Mouse (Mus musculus): Measurements from ENCODE around the gene Grik5.

The Grik5 gene

DNA sequence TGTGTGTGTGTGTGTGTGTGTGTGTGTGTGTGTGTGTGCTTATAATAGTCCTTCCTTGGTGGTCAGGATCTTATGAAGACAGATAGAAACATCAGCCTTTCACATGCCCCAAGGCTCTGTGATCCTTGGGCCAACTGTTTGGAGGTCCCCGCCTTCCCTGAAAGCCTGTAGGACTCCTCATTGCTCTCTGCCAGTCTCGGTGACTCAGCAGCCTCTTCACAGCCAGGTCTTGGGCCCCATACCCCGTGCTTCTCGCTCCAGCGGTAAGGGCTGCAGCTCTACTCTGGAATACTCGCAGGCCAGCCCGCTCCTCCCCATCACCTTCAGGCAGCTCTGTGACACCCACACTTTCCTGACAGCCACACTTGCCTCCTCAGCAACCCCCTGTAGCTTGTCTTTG, 45.7 kb downstream of the Grik5 start:
- DNase-seq, result no peak

- peak in 1 of 2 experiments; percentile 15 for DNase-seq
Measured at GRCm38 (mm10) chr7:25025855-25026439, 46.2 kb downstream of the Grik5 start.

- no peak for DNase-seq
Measured at GRCm38 (mm10) chr7:25011592-25011991, 60.6 kb downstream of the Grik5 start.

DNA sequence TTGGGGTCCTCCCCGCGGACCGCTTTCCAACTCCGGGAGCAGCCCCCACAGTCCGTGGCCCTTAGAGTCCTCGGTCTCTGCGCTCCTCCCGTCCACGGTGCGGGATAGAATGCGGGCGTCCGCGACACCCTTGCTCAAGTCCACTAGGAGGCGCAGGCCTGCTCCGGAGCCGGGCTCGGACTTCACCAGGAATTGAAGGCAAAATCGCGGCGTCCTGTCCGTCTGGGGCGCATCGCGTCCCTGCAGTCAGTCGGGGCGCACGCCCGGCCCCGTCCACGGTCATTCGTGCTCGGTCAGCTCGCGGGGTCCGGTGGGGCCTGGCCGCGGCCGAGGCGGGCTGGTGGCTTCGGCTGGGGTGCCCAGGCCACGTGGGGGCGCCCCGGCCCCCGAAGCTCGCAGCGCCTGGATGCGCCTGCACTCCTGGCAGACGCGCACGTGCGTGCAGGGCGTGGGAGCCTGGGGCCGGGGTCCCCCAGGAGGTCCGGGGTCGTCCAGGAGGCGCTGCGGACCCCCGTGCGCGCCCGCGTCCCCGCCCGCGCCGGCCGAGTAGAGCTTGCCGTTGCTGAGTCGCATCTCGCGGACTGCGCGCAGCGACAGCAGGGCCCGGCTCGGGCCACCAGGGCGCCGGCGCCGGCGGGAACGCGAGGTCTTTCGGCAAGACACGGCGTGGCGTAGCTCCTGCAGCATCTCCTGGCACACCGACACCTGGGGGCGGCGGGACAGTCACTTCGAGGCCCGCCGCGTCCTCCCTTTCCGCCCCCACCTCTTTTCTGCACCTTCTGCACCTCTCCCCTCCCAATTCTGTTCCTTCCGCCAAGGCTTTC, 61.8 kb downstream of the Grik5 start:
- DNase-seq, result peak in 1 of 2 experiments; percentile 23

- DNase-seq, result no peak
Measured at GRCm38 (mm10) chr7:25009099-25009700, 62.9 kb downstream of the Grik5 start.

DNA sequence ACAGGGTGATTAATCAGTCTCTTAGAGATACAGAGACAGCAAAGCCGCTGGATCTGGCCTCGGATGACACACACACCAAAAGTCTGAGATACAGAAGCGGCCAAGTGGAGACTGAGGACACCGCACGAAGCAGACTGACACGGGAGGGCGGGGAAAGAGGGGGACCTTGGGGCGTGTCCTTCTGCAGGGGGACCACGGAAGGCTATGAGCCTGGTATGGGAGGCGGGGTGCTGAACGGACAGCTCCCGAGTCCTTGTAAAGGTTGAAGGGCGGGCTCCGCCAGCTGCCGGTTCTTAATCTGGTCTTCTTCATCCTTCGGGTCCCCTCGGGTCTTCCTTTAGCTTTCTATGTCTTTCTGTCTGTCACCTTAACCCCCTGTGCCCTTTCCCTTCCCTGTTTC, 63.5 kb downstream of the Grik5 start:
- peak in 1 of 2 experiments; percentile 57 for DNase-seq

DNA sequence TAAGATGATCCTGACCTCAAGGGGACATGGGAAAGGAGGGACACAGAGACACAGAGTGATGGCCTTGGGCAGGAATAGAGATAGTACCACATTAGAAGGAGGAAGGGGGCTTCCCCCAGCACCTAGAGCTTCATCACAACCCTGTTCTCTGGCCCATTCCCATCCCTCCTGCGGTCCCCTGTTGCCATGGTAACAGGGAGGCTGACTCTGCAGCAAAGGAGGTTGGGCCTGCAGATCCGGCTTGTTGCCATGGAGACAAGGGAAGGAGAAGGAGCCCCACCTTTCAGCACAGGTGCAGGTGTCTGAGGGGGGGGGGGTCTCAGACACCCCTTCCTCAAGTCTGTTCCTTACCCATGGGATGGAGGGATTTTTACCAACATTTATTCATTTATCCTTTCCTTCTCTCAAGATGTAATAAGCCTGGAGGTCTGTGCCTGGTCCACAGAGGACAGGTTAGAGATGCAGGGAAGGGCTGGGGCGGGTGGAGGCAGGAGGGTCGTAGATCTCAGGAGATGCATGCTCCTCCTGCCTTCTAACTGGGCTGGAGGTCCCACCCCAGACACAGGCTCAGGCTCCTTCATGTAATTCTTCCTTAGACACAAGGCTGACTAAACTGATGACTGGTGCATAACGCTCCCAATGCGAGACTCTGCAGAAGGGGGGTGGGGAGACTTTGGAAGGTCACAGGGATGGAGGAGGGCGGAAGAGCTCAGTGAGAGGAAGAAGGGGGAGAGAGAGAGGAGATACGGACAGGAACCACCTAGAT, 64.4 kb downstream of the Grik5 start:
- no peak for DNase-seq

- DNase-seq, result no peak
Measured at GRCm38 (mm10) chr7:25006586-25007364, 65.4 kb downstream of the Grik5 start.

GRCm38 (mm10) chr7:25006171-25006570, 66.0 kb downstream of the Grik5 start:
- no peak for DNase-seq

- no peak for DNase-seq
Measured at GRCm38 (mm10) chr7:25005421-25006065, 66.6 kb downstream of the Grik5 start, which contains the start of gene Atp1a3. Atp1a3 (minus strand) TSS chr7:25005958.

- no peak for DNase-seq
Measured at GRCm38 (mm10) chr7:25004806-25005205, 67.3 kb downstream of the Grik5 start.

GRCm38 (mm10) chr7:25003820-25004388, 68.2 kb downstream of the Grik5 start:
- DNase-seq, result no peak

DNA sequence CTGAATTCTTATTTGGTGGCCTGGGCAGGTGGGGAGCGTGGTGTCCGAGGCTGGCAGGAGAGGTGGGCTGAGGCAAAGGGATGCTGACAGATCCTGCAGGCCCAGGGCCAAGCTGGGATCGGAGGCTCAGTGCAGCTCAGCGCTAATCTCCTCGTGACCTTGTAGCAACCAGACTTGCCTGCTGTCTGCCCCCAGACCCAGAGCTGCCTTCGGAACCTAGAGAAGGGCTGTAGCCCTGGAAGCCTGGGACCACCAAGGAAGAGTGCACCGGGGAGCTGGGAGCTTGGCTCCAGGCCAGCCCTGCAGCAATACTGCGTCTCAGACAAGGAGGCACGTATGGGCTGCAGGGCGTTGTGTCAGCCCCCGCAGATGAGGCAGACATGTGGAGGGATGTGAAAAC, 68.9 kb downstream of the Grik5 start:
- DNase-seq, result no peak

DNA sequence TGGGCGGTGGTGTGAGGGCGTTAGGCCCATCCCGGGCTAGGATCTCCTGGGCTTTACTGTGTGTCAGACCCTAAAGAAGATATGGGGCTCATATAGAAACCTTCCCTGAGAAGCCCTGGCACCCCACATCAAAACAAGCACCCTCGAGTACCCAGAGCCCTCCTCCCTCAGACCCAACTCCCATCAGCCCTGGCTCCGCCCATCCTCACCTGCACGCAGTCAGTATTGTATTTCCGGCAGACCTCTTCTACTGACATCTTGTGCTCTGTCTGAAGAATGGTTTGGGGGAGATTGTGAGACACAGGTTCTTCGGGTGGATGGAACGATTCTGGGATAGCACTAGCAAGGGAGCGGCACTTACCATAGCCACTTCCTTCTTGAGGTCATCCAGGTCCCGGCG, 71.4 kb downstream of the Grik5 start:
- DNase-seq, result no peak

DNA sequence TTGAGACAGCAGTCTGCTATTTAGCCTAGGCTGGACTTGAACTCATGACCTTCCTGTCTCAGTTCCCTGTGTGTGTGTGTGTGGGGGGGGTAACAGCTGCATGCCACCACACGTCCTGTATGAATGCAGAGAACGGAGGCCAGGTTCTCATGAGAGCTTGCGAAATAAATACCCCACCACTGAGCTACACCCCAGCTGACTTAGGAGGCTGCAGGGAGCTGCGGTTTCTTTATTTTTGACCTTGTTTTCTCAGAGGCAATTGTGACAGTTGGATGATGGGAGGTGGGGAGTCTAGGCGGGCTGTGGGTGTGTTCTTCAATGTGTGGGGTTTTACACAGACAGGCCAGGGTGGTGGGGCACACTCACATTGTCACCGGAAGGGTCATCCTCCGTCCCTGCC, 71.9 kb downstream of the Grik5 start:
- no peak for DNase-seq

GRCm38 (mm10) chr7:24993081-24993480, 79.1 kb downstream of the Grik5 start:
- DNase-seq, result no peak

GRCm38 (mm10) chr7:24990478-24990877, 81.7 kb downstream of the Grik5 start:
- no peak for DNase-seq

GRCm38 (mm10) chr7:24987941-24988340, 84.2 kb downstream of the Grik5 start:
- no peak for DNase-seq

- DNase-seq, result no peak
Measured at GRCm38 (mm10) chr7:24985799-24986198, 86.3 kb downstream of the Grik5 start.

DNA sequence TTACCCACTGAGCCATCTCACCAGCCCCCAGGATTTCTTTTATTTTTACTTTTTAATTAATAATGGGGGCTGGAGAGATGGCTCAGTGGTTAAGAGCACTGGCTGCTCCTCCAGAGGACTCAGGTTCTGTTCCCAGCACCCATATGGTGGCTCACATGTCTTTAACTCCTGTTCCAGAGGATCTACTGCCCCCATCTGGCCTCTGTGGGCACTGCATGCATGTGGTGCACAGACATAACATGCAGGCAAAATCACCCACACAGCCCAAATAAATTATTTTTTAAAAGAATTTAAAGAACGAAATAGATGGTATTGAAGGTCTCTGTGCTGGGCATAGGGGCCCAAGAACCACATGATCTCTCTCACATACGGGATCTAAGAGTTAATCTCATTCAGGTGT, 87.8 kb downstream of the Grik5 start:
- no peak for DNase-seq

DNA sequence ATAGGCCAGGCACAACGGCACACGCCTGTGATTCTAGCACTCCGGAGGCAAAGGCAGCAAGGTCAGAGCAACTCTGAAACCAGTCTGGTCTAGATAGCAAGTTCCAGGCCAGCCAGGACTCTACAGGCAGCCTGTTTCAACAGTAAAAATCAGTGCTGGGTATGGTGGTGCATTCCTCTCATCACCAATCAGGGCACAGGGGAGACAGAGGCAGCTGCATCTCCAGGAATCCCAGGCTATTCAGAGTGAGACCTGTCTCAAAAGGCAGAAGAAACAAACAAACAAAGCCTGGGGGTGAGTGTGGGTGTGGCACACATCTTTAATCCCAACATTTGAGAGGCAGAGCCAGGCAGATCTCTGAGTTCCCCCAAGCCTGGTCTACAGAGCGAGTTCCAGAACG, 88.8 kb downstream of the Grik5 start:
- no peak for DNase-seq

DNA sequence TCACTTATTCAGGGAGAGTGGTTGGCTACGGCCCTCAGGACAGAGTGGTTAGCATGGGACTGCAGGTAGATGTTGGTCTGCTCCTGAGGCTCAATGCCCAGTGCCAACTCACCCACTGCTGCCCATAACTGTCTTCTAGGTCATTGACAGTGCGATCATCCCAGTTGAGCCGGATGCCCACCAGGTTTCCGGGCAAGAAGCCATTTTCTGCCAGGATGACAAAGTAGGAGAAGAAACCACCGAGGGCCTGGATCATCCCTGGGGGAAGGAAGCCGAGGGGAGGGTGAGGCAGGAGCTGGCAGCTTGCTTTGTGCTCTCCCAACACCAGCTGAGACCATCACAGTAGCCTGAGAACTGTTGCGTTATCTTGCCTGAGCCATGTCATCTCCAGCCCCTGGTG, 91.7 kb downstream of the Grik5 start:
- no peak for DNase-seq

All from kidney, adult 8-10 months (tissue).